Mouse (Mus musculus): ENCODE measurements around the gene Col4a4. TPM values are rescaled to one million over a fixed set of nuclear protein-coding genes. Genes with fewer than 3 reads are reported as not detected.

Gene Col4a4
- polyA plus RNA-seq, 1 experiment from 2014 or later = 0.13 TPM

- Histone ChIP-seq H3K4me1 (no peaks in the 10 kb centered on the region), H3K27ac (no peak overlapping the region), H3K9me3 (no peaks in the 10 kb centered on the region), H3K4me2 (no peak overlapping the region), H3K4me3 (no peak overlapping the region), H3K27me3 (no peaks in the 10 kb centered on the region), H3K36me3 (no peaks in the 10 kb centered on the region), H3K9ac (no peak overlapping the region)
- ATAC-seq (ENCODE audit: insufficient number of reproducible peaks, low FRiP score, low TSS enrichment, low read depth) = no peak
- WGBS = 40% methylated on average over 9 of the region's 9 CpGs
Observed at GRCm38 (mm10) chr1:82612061-82612660, 25.5 kb upstream of the Col4a4 start.

- Histone ChIP-seq H3K27me3 (no peaks in the 10 kb centered on the region), H3K27ac (no peak overlapping the region), H3K36me3 (no peaks in the 10 kb centered on the region), H3K4me1 (no peaks in the 10 kb centered on the region), H3K9me3 (no peaks in the 10 kb centered on the region), H3K4me2 (no peak overlapping the region), H3K4me3 (no peak overlapping the region), H3K9ac (no peak overlapping the region)
- 66% methylated on average over 9 of the region's 9 CpGs for WGBS
- no peak for ATAC-seq (ENCODE audit: insufficient number of reproducible peaks, low FRiP score, low TSS enrichment, low read depth)
Observed at GRCm38 (mm10) chr1:82608646-82609262, 22.1 kb upstream of the Col4a4 start.

DNA sequence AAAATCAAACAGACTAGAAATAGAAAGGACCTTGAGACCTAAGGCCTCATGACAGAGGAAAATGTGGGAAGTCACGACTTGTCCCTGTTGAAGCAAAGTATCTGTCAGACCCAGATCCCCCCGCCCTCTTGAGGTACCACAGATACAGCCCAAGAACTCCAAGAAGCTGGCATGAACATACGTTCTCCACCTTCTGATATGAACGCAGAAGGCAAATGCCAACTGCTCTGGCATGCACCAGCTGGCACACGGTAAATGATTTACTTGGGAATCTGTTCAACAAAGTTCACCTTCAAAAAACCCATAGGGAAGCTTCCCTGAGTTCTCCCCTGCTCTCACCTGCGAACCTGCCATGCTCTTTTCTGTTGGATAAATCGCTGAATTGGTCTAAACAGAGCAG is 19.2 kb upstream of the Col4a4 start:
- ATAC-seq (ENCODE audit: insufficient number of reproducible peaks, low FRiP score, low TSS enrichment, low read depth) = no peak
- H3K4me2 ChIP-seq = no peak overlapping the region
- H3K9me3 ChIP-seq = no peaks in the 10 kb centered on the region

DNA sequence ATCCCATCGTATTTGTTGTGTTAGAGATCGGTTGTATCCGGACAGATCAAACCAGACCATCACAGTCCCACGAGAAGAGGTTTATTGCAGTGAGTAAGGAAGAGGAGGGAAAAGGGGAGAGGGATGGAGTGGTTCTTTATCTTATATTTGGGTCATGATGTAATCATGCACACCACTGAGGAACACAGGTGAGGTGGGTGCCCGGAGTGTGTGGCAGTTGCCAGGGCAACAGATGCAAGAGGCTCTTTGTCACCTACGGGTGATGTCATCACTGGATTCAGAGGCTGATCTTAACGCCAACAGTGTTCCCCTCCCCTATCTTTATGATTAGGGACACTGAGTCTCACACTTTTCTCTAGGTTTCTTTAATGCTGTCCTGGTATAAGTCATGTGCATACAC is 18.7 kb upstream of the Col4a4 start:
- Histone ChIP-seq H3K4me1 (no peaks in the 10 kb centered on the region), H3K9me3 (no peaks in the 10 kb centered on the region), H3K9ac (no peak overlapping the region), H3K36me3 (no peaks in the 10 kb centered on the region), H3K27ac (no peak overlapping the region), H3K4me3 (no peak overlapping the region), H3K4me2 (no peak overlapping the region), H3K27me3 (no peaks in the 10 kb centered on the region)
- no peak for ATAC-seq (ENCODE audit: insufficient number of reproducible peaks, low FRiP score, low TSS enrichment, low read depth)
- WGBS = 86% methylated on average over 7 of the region's 7 CpGs

More for the DNA sequence above, 19.2 kb upstream of the Col4a4 start:
- Histone ChIP-seq H3K4me1 (no peaks in the 10 kb centered on the region), H3K4me3 (no peak overlapping the region), H3K36me3 (no peaks in the 10 kb centered on the region), H3K9ac (no peak overlapping the region), H3K27ac (no peak overlapping the region), H3K27me3 (no peaks in the 10 kb centered on the region)
- 89% methylated on average over 7 of the region's 7 CpGs for WGBS

GRCm38 (mm10) chr1:82603198-82603950 is 16.7 kb upstream of the Col4a4 start:
- no peaks in the 10 kb centered on the region for H3K27me3 ChIP-seq
- no peaks in the 10 kb centered on the region for H3K36me3 ChIP-seq
- H3K9me3 ChIP-seq = no peaks in the 10 kb centered on the region
- no peak overlapping the region for H3K4me3 ChIP-seq
- no peak overlapping the region for H3K27ac ChIP-seq
- WGBS = 67% methylated on average over 7 of the region's 7 CpGs
- no peak for ATAC-seq (ENCODE audit: insufficient number of reproducible peaks, low FRiP score, low TSS enrichment, low read depth)
- no peaks in the 10 kb centered on the region for H3K4me1 ChIP-seq
- H3K9ac ChIP-seq = no peak overlapping the region
- no peak overlapping the region for H3K4me2 ChIP-seq

GRCm38 (mm10) chr1:82596864-82597596 is 10.4 kb upstream of the Col4a4 start:
- Histone ChIP-seq H3K4me1 (peaks cover 2% of the 10 kb centered on the region; the same call in 1 of the 2 replicates), H3K27me3 (no peaks in the 10 kb centered on the region), H3K36me3 (no peaks in the 10 kb centered on the region), H3K4me2 (no peak overlapping the region), H3K27ac (no peak overlapping the region), H3K9me3 (no peaks in the 10 kb centered on the region), H3K4me3 (no peak overlapping the region), H3K9ac (no peak overlapping the region)
- 55% methylated on average over 6 of the region's 6 CpGs for WGBS
- no peak for ATAC-seq (ENCODE audit: insufficient number of reproducible peaks, low FRiP score, low TSS enrichment, low read depth)

- WGBS = 69% methylated on average over 4 of the region's 4 CpGs
- ATAC-seq (ENCODE audit: insufficient number of reproducible peaks, low FRiP score, low TSS enrichment, low read depth) = no peak
- H3K4me2 ChIP-seq = no peak overlapping the region
- no peak overlapping the region for H3K27ac ChIP-seq
- H3K4me1 ChIP-seq = peaks cover 9% of the 10 kb centered on the region
- H3K4me3 ChIP-seq = no peak overlapping the region
- H3K9me3 ChIP-seq = no peaks in the 10 kb centered on the region
- no peak overlapping the region for H3K9ac ChIP-seq
- no peaks in the 10 kb centered on the region for H3K36me3 ChIP-seq
- peaks cover 21% of the 10 kb centered on the region for H3K27me3 ChIP-seq
Observed at GRCm38 (mm10) chr1:82590266-82590665, 3.6 kb upstream of the Col4a4 start.

GRCm38 (mm10) chr1:82585981-82586380 is 668 bp downstream of the Col4a4 start:
- no peaks in the 10 kb centered on the region for H3K36me3 ChIP-seq
- no peak for ATAC-seq (ENCODE audit: insufficient number of reproducible peaks, low FRiP score, low TSS enrichment, low read depth)
- H3K9ac ChIP-seq = no peak overlapping the region
- H3K9me3 ChIP-seq = no peaks in the 10 kb centered on the region
- peaks cover 21% of the 10 kb centered on the region for H3K27me3 ChIP-seq
- WGBS = 67% methylated on average over 7 of the region's 7 CpGs
- peaks cover 9% of the 10 kb centered on the region for H3K4me1 ChIP-seq
- H3K4me2 ChIP-seq = no peak overlapping the region
- H3K4me3 ChIP-seq = no peak overlapping the region
- no peak overlapping the region for H3K27ac ChIP-seq

- 39% methylated on average over 4 of the region's 4 CpGs for WGBS
- Histone ChIP-seq H3K4me2 (no peak overlapping the region), H3K4me1 (no peaks in the 10 kb centered on the region), H3K27me3 (no peaks in the 10 kb centered on the region), H3K27ac (no peak overlapping the region), H3K4me3 (no peak overlapping the region), H3K9ac (no peak overlapping the region), H3K9me3 (no peaks in the 10 kb centered on the region), H3K36me3 (no peaks in the 10 kb centered on the region)
- ATAC-seq (ENCODE audit: insufficient number of reproducible peaks, low FRiP score, low TSS enrichment, low read depth) = no peak
Observed at GRCm38 (mm10) chr1:82578320-82578719, 8.3 kb downstream of the Col4a4 start.

- WGBS = 65% methylated on average over 3 of the region's 3 CpGs
- ATAC-seq (ENCODE audit: insufficient number of reproducible peaks, low FRiP score, low TSS enrichment, low read depth) = no peak
- Histone ChIP-seq H3K9ac (no peak overlapping the region), H3K9me3 (no peaks in the 10 kb centered on the region), H3K27ac (no peak overlapping the region), H3K27me3 (no peaks in the 10 kb centered on the region), H3K4me2 (no peak overlapping the region), H3K4me1 (no peaks in the 10 kb centered on the region), H3K36me3 (no peaks in the 10 kb centered on the region), H3K4me3 (no peak overlapping the region)
Observed at GRCm38 (mm10) chr1:82577915-82578314, 8.7 kb downstream of the Col4a4 start.

DNA sequence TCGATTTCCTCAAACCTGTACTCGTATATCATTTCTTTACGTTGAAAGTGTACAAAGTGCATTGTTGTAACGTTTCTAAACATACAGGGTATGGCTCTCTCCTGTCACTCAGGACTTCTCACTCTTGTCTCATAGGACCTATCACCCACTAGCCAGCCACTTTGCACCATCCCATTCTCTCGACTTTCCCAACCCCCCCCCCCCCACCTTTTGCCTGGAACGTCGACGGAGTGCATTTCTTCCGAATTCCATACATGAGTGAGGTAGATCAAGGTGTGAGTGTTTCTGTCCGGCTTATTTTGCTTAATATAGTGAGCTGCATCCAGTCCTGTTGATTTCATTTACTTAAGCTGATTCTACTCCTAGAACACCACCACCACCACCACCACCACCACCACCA is 9.3 kb downstream of the Col4a4 start:
- H3K4me2 ChIP-seq = no peak overlapping the region
- no peak for ATAC-seq (ENCODE audit: insufficient number of reproducible peaks, low FRiP score, low TSS enrichment, low read depth)

GRCm38 (mm10) chr1:82576182-82576581 is 10.5 kb downstream of the Col4a4 start:
- Histone ChIP-seq H3K27ac (no peak overlapping the region), H3K9ac (no peak overlapping the region), H3K4me2 (no peak overlapping the region), H3K36me3 (no peaks in the 10 kb centered on the region), H3K9me3 (no peaks in the 10 kb centered on the region), H3K4me3 (no peak overlapping the region), H3K27me3 (no peaks in the 10 kb centered on the region), H3K4me1 (no peaks in the 10 kb centered on the region)
- ATAC-seq (ENCODE audit: insufficient number of reproducible peaks, low FRiP score, low TSS enrichment, low read depth) = no peak
- 78% methylated on average over 2 of the region's 2 CpGs for WGBS

More for the DNA sequence above, 9.3 kb downstream of the Col4a4 start:
- H3K27ac ChIP-seq = no peak overlapping the region
- no peaks in the 10 kb centered on the region for H3K27me3 ChIP-seq
- H3K4me1 ChIP-seq = no peaks in the 10 kb centered on the region
- H3K9me3 ChIP-seq = no peaks in the 10 kb centered on the region
- WGBS = 86% methylated on average over 10 of the region's 10 CpGs
- H3K36me3 ChIP-seq = no peaks in the 10 kb centered on the region
- no peak overlapping the region for H3K4me3 ChIP-seq
- no peak overlapping the region for H3K9ac ChIP-seq
